ENCODE assay signal across 11 mouse cellular contexts in genomic region chr7:35035141-35035553, GRCm38 (mm10). TPM values are rescaled to one million over a fixed set of nuclear protein-coding genes. Genes with fewer than 3 reads are reported as not detected.
A peak's percentile ranks its signal among the peaks of the same experiment; 100 is the strongest.
DNase-seq lines count a peak whose midpoint lies in the region; ATAC-seq lines count a peak whose summit lies in the region.
"Had no signal": no experiment of that assay in that cellular context is flagged by ENCODE, and none has a peak within 500 bp of the region (broad histone marks: within the 10 kb centered on the region; RNA-seq: fewer than 3 reads in every experiment).

No protein-coding gene starts in this region.

- peak; percentile 96 for DNase-seq in heart, adult 11 months
- peak; percentile 50 for DNase-seq in Muller cell, postnatal 12 days (ENCODE audit: inconsistent ontology term)
- DNase-seq in heart, postnatal 14 days: peak; percentile 31 to 48
- no peak for DNase-seq in right cerebral cortex, postnatal 14 days
- no peak for DNase-seq in adrenal gland, adult 8-10 months
- no peak for DNase-seq in left cerebral cortex, postnatal 36 days (ENCODE audit: low spot score in 2 of 2)
- DNase-seq: cerebellum, adult 2 months; thymus, postnatal 14 days had no signal

- H3K27ac ChIP-seq in heart, embryonic 11.5 days (ENCODE audit: low read depth, low read length): no peak overlapping the region
- peak overlapping the region; percentile 91 for H3K27ac ChIP-seq in lung, embryonic 16.5 days (ENCODE audit: low read length)

- peaks cover 2% of the 10 kb centered on the region; the same call in 1 of the 2 replicates for H3K36me3 ChIP-seq in heart, embryonic 11.5 days (ENCODE audit: control insufficient read depth, insufficient read depth, low read length)
- H3K36me3 ChIP-seq in lung, embryonic 16.5 days (ENCODE audit: control insufficient read depth, insufficient read depth, low read length): peaks cover 3% of the 10 kb centered on the region

- no peaks in the 10 kb centered on the region for H3K9me3 ChIP-seq in heart, embryonic 11.5 days (replicated peaks; ENCODE audit: control insufficient read depth, low read length)
- no peaks in the 10 kb centered on the region for H3K9me3 ChIP-seq in lung, embryonic 16.5 days (ENCODE audit: control insufficient read depth, low read length)
- H3K9me3 ChIP-seq: megakaryocyte, embryonic 14.5 days had no signal

- no peak overlapping the region for H3K4me2 ChIP-seq in heart, embryonic 11.5 days
- no peak overlapping the region for H3K4me2 ChIP-seq in lung, embryonic 16.5 days (ENCODE audit: low read depth, low read length)

- intact Hi-C loops in heart, postnatal 14 days (cut with DNase I): no loop called here
- intact Hi-C loops in left cerebral cortex, postnatal 36 days (cut with DNase I): no loop called here

- no peaks in the 10 kb centered on the region for H3K27me3 ChIP-seq in heart, embryonic 11.5 days (ENCODE audit: control insufficient read depth, insufficient read depth, low read length)
- no peaks in the 10 kb centered on the region for H3K27me3 ChIP-seq in lung, embryonic 16.5 days (ENCODE audit: control insufficient read depth, insufficient read depth, low read depth, low read length)
- H3K27me3 ChIP-seq: megakaryocyte, embryonic 14.5 days had no signal

- no peak overlapping the region for H3K4me3 ChIP-seq in heart, embryonic 11.5 days (ENCODE audit: low read depth, low read length)
- H3K4me3 ChIP-seq in lung, embryonic 16.5 days (ENCODE audit: low read length): no peak overlapping the region

- no peak overlapping the region for H3K9ac ChIP-seq in heart, embryonic 11.5 days (ENCODE audit: low read depth, low read length)
- H3K9ac ChIP-seq in lung, embryonic 16.5 days (ENCODE audit: low read length): no peak overlapping the region; the same call in 1 of the 2 replicates

- 54% methylated on average over 6 of the region's 6 CpGs for WGBS in heart, embryonic 11.5 days (ENCODE audit: insufficient replicate concordance)
- WGBS in lung, embryonic 16.5 days: 14% methylated on average over 6 of the region's 6 CpGs

- no peak for ATAC-seq in heart, embryonic 11.5 days (replicated peaks; ENCODE audit: insufficient number of reproducible peaks, low FRiP score, low TSS enrichment)
- peak; percentile 46 for ATAC-seq in lung, embryonic 16.5 days (ENCODE audit: low read depth)

- 0 out of 2 replicates have a peak, but pooled peaks cover 5% of the 10 kb centered on the region for H3K4me1 ChIP-seq in heart, embryonic 11.5 days (ENCODE audit: control insufficient read depth, insufficient read depth, low read length)
- H3K4me1 ChIP-seq in lung, embryonic 16.5 days (replicated peaks; ENCODE audit: control insufficient read depth, insufficient read depth, low read length): peaks cover 33% of the 10 kb centered on the region

RNA-seq across cellular contexts. Expression of gene Cebpg, which starts 21.2 kb away (rescaled TPM):
- polyA plus RNA-seq in heart, embryonic 11.5 days (2014; fragmentation: Nextera tagmentation; extraction: Ambion mirVana): 13.9 and 16.1 TPM in 2 replicates
- total RNA-seq in heart, postnatal 14 days (2021): 10 to 100 TPM; 27.8 to 29.1 TPM
- 37.5 and 38.7 TPM in 2 replicates for polyA plus RNA-seq in lung, embryonic 16.5 days (2015; fragmentation: Nextera tagmentation; extraction: Ambion mirVana)
- 10 to 100 TPM; 41.4 to 46.2 (median 44.0) TPM for total RNA-seq in adrenal gland, adult 8-10 months (2022)
- total RNA-seq in left cerebral cortex, postnatal 36 days (2021): 10 to 100 TPM; 35.0 to 37.1 TPM

Comparison
In these comparisons a context has a peak if more than half of its experiments do, and no peak if none do; other contexts are left out.
1. DNase-seq: peak in heart, adult 11 months (single experiment), Muller cell, postnatal 12 days (single experiment) and heart, postnatal 14 days (2 of 2); none in right cerebral cortex, postnatal 14 days (single experiment), adrenal gland, adult 8-10 months (single experiment) and left cerebral cortex, postnatal 36 days (0 of 2).